ENCODE assay signal across 9 mouse cellular contexts in genomic region chr8:9157141-9157781, GRCm38 (mm10).
A peak's percentile ranks its signal among the peaks of the same experiment; 100 is the strongest.
DNase-seq lines count a peak whose midpoint lies in the region; ATAC-seq lines count a peak whose summit lies in the region.
"Had no signal": no experiment of that assay in that cellular context is flagged by ENCODE, and none has a peak within 500 bp of the region (broad histone marks: within the 10 kb centered on the region; RNA-seq: fewer than 3 reads in every experiment).

No protein-coding gene starts in this region.

- no peak overlapping the region for H3K9ac ChIP-seq in heart, embryonic 12.5 days
- 0 out of 2 replicates have a peak overlapping the region, but pooled peaks have one; percentile 33 for H3K9ac ChIP-seq in embryonic facial prominence, embryonic 13.5 days
- 0 out of 2 replicates have a peak overlapping the region, but pooled peaks have one; percentile 14 for H3K9ac ChIP-seq in intestine, embryonic 15.5 days
- H3K9ac ChIP-seq in midbrain, embryonic 14.5 days (replicated peaks; ENCODE audit: low read length), result 0 out of 2 replicates have a peak overlapping the region, but pooled peaks have one; percentile 2

- H3K36me3 ChIP-seq in heart, embryonic 12.5 days, result no peaks in the 10 kb centered on the region
- H3K36me3 ChIP-seq in embryonic facial prominence, embryonic 13.5 days, result no peaks in the 10 kb centered on the region
- H3K36me3 ChIP-seq in intestine, embryonic 15.5 days, result no peaks in the 10 kb centered on the region
- H3K36me3 ChIP-seq in midbrain, embryonic 14.5 days (ENCODE audit: control insufficient read depth, insufficient read depth, low read length), result no peaks in the 10 kb centered on the region

- no peaks in the 10 kb centered on the region for H3K9me3 ChIP-seq in heart, embryonic 12.5 days (replicated peaks)
- no peaks in the 10 kb centered on the region for H3K9me3 ChIP-seq in embryonic facial prominence, embryonic 13.5 days
- no peaks in the 10 kb centered on the region for H3K9me3 ChIP-seq in intestine, embryonic 15.5 days
- no peaks in the 10 kb centered on the region for H3K9me3 ChIP-seq in midbrain, embryonic 14.5 days (ENCODE audit: control insufficient read depth, low read length)

- no peak for DNase-seq in heart, postnatal 4 days
- DNase-seq in midbrain, embryonic 14.5 days, result peak; percentile 62
- no peak for DNase-seq in layer of hippocampus, postnatal 14 days (ENCODE audit: low spot score in 2 of 2)
- no peak for DNase-seq in cerebellum, adult 9-10 months
- no peak for DNase-seq in cerebellum, postnatal 25 days

- H3K4me1 ChIP-seq in heart, embryonic 12.5 days (replicated peaks), result peaks cover 26% of the 10 kb centered on the region
- peaks cover 16% of the 10 kb centered on the region; the same call in 1 of the 2 replicates for H3K4me1 ChIP-seq in embryonic facial prominence, embryonic 13.5 days
- H3K4me1 ChIP-seq in intestine, embryonic 15.5 days (replicated peaks), result no peaks in the 10 kb centered on the region; the same call in 1 of the 2 replicates
- peaks cover 31% of the 10 kb centered on the region for H3K4me1 ChIP-seq in midbrain, embryonic 14.5 days (ENCODE audit: control insufficient read depth, insufficient read depth, low read length)

- peak overlapping the region; percentile 48 for H3K4me2 ChIP-seq in heart, embryonic 12.5 days
- peak overlapping the region; percentile 23; the same call in 1 of the 2 replicates for H3K4me2 ChIP-seq in embryonic facial prominence, embryonic 13.5 days
- H3K4me2 ChIP-seq in intestine, embryonic 15.5 days (replicated peaks), result peak overlapping the region; percentile 7; the same call in 1 of the 2 replicates
- peak overlapping the region; percentile 16; the same call in 1 of the 2 replicates for H3K4me2 ChIP-seq in midbrain, embryonic 14.5 days (ENCODE audit: low read length)

- H3K4me3 ChIP-seq in heart, embryonic 12.5 days, result no peak overlapping the region
- no peak overlapping the region for H3K4me3 ChIP-seq in embryonic facial prominence, embryonic 13.5 days
- no peak overlapping the region for H3K4me3 ChIP-seq in intestine, embryonic 15.5 days (replicated peaks)
- no peak overlapping the region for H3K4me3 ChIP-seq in midbrain, embryonic 14.5 days (replicated peaks; ENCODE audit: low read depth, low read length)

- 15% methylated on average over 23 of the region's 23 CpGs for WGBS in heart, embryonic 12.5 days
- 30% methylated on average over 23 of the region's 23 CpGs for WGBS in embryonic facial prominence, embryonic 13.5 days
- 36% methylated on average over 23 of the region's 23 CpGs for WGBS in intestine, embryonic 15.5 days
- 6% methylated on average over 23 of the region's 23 CpGs for WGBS in midbrain, embryonic 14.5 days

- ATAC-seq in heart, embryonic 12.5 days (ENCODE audit: insufficient number of reproducible peaks, low FRiP score), result peak; percentile 69; the same call in 1 of the 2 replicates
- ATAC-seq in embryonic facial prominence, embryonic 13.5 days (ENCODE audit: insufficient number of reproducible peaks, insufficient read depth, low FRiP score, low TSS enrichment, low read depth), result no peak
- ATAC-seq in intestine, embryonic 15.5 days, result peak; percentile 47; the same call in 1 of the 2 replicates
- ATAC-seq in midbrain, embryonic 14.5 days (ENCODE audit: low FRiP score, low TSS enrichment), result no peak; the same call in 1 of the 2 replicates
- ATAC-seq: activated CD4-positive, CD25-positive, alpha-beta regulatory T cell, adult 4 months had no signal

- H3K27me3 ChIP-seq in heart, embryonic 12.5 days (replicated peaks), result no peaks in the 10 kb centered on the region
- no peaks in the 10 kb centered on the region for H3K27me3 ChIP-seq in embryonic facial prominence, embryonic 13.5 days
- no peaks in the 10 kb centered on the region for H3K27me3 ChIP-seq in intestine, embryonic 15.5 days (replicated peaks)
- no peaks in the 10 kb centered on the region for H3K27me3 ChIP-seq in midbrain, embryonic 14.5 days (ENCODE audit: control insufficient read depth, insufficient read depth, low read length)

- H3K27ac ChIP-seq in heart, embryonic 12.5 days (ENCODE audit: poor library complexity, severe bottlenecking), result peak overlapping the region; percentile 1; the same call in 1 of the 2 replicates
- H3K27ac ChIP-seq in embryonic facial prominence, embryonic 13.5 days, result no peak overlapping the region
- H3K27ac ChIP-seq in intestine, embryonic 15.5 days, result no peak overlapping the region
- H3K27ac ChIP-seq in midbrain, embryonic 14.5 days (replicated peaks; ENCODE audit: low read depth, low read length), result peak overlapping the region; percentile 63

Comparison
In these comparisons a context has a peak if more than half of its experiments do, and no peak if none do; other contexts are left out.
1. ATAC-seq: peak in heart, embryonic 12.5 days (single experiment) and intestine, embryonic 15.5 days (single experiment); none in embryonic facial prominence, embryonic 13.5 days (single experiment) and midbrain, embryonic 14.5 days (single experiment).
2. H3K27ac ChIP-seq: peak in heart, embryonic 12.5 days (single experiment) and midbrain, embryonic 14.5 days (single experiment); none in embryonic facial prominence, embryonic 13.5 days (single experiment) and intestine, embryonic 15.5 days (single experiment).
3. Peak in every context shown above with its lines, with median percentiles within 50 percentile points of each other: H3K4me2 ChIP-seq.